Mouse (Mus musculus) small intestine, adult 2 months (tissue): ENCODE data around the gene Zkscan8. TPM values are rescaled to one million over a fixed set of nuclear protein-coding genes. Genes with fewer than 3 reads are reported as not detected.

ENCODE experiments used
- H3K27ac ChIP-seq: fragments of 200-500 bp; 2 replicates; pipeline ENCODE4 v1.5.1; 2012; ENCODE audit warnings: low read depth, low read length, control low read depth, inconsistent platforms; ENCODE audit not compliant: insufficient read depth
- H3K27me3 ChIP-seq: fragments of 200-500 bp; 2 replicates; pipeline ENCODE4 v1.6.1; 2012; ENCODE audit warnings: mild to moderate bottlenecking, moderate library complexity, low read length, inconsistent platforms; ENCODE audit not compliant: control insufficient read depth, insufficient read depth
- H3K36me3 ChIP-seq: fragments of 200-500 bp; 2 replicates; pipeline ENCODE4 v1.6.1; 2012; ENCODE audit warnings: mild to moderate bottlenecking, low read length, control low read depth, inconsistent platforms; ENCODE audit not compliant: control insufficient read depth, insufficient read depth
- H3K4me1 ChIP-seq: fragments of 200-500 bp; 2 replicates; pipeline ENCODE4 v1.6.1; 2012; ENCODE audit warnings: low read length, inconsistent platforms, mixed read lengths; ENCODE audit not compliant: control insufficient read depth, insufficient read depth, insufficient read length
- H3K4me3 ChIP-seq: fragments of 200-500 bp; 2 replicates; pipeline ENCODE4 v1.5.1; 2012; ENCODE audit warnings: low read depth, mild to moderate bottlenecking, control low read depth, inconsistent platforms, low read length, moderate library complexity
- CTCF ChIP-seq: fragments of 200-500 bp; IDR thresholded peaks from 2 replicates; pipeline ENCODE4 v1.5.1; 2012; ENCODE audit warnings: low read depth, mild to moderate bottlenecking, control low read depth, inconsistent platforms, low read length, moderate library complexity, mixed read lengths; ENCODE audit not compliant: insufficient replicate concordance, insufficient read length; ENCODE audit errors: extremely low read depth
- POLR2A ChIP-seq: fragments of 200-500 bp; IDR thresholded peaks from 2 replicates; pipeline ENCODE4 v1.6.1; 2012; ENCODE audit warnings: low read depth, mild to moderate bottlenecking, control low read depth, inconsistent platforms, low read length, moderate library complexity
- WGBS: fragments of 180-500 bp; shearing (Covaris S2); methylation state at CpG from one replicate; pipeline ENCODE4 v1.1.7; 2018; 5-methylcytosine and 5-hydroxymethylcytosine counted together
- polyA plus RNA-seq: library from polyadenylated mRNA; depleted of rRNA; stranded (reverse); fragments of >200 nt; gene quantifications from 2 replicates; pipeline ENCODE4 v1.2.3, GENCODE M21; 2012; rRNA removed

Gene Zkscan8
- 0.66 and 0.79 TPM in 2 replicates for polyA plus RNA-seq

GRCm38 (mm10) chr13:21530781-21531201 lies at the start of gene Zkscan8:
Gene Zkscan8 (minus strand): TSS chr13:21531120.
- TF ChIP-seq CTCF: no peak
- TF ChIP-seq POLR2A: peak; percentile 71
- H3K27ac ChIP-seq: no peak within 1 kb of the TSS
- WGBS: under 1% methylated on average over 39 of the region's 39 CpGs
- H3K4me3 ChIP-seq: peak within 1 kb of the TSS; percentile 89
- no peaks in the 10 kb centered on the region for H3K27me3 ChIP-seq
- no peaks in the 10 kb centered on the region for H3K4me1 ChIP-seq
- H3K36me3 ChIP-seq: peaks cover 3% of the 10 kb centered on the region

GRCm38 (mm10) chr13:21559793-21560192 lies 28.9 kb upstream of the Zkscan8 start, which contains the start of gene Olfr1535:
Gene Olfr1535 (minus strand): TSS chr13:21559893.
- no peaks in the 10 kb centered on the region for H3K27me3 ChIP-seq
- no peak within 1 kb of the TSS for H3K4me3 ChIP-seq
- no peaks in the 10 kb centered on the region for H3K36me3 ChIP-seq
- H3K4me1 ChIP-seq: no peaks in the 10 kb centered on the region
- WGBS: 54% methylated on average over 1 of the region's 1 CpGs
- H3K27ac ChIP-seq: no peak within 1 kb of the TSS
- TF ChIP-seq CTCF (no peak), POLR2A (no peak)

GRCm38 (mm10) chr13:21550416-21551110 lies 19.6 kb upstream of the Zkscan8 start:
- H3K4me1 ChIP-seq: no peaks in the 10 kb centered on the region
- WGBS: 14% methylated on average over 3 of the region's 3 CpGs
- H3K27ac ChIP-seq: no peak overlapping the region
- H3K27me3 ChIP-seq: no peaks in the 10 kb centered on the region
- H3K36me3 ChIP-seq: no peaks in the 10 kb centered on the region
- TF ChIP-seq POLR2A (no peak), CTCF (no peak)
- no peak overlapping the region for H3K4me3 ChIP-seq

GRCm38 (mm10) chr13:21549487-21549886 lies 18.6 kb upstream of the Zkscan8 start:
- TF ChIP-seq POLR2A (no peak), CTCF (no peak)
- Histone ChIP-seq H3K4me1 (no peaks in the 10 kb centered on the region), H3K27me3 (no peaks in the 10 kb centered on the region), H3K27ac (no peak overlapping the region), H3K36me3 (no peaks in the 10 kb centered on the region), H3K4me3 (no peak overlapping the region)
- 90% methylated on average over 3 of the region's 3 CpGs for WGBS

- Histone ChIP-seq H3K4me1 (no peaks in the 10 kb centered on the region), H3K27me3 (no peaks in the 10 kb centered on the region; the same call in 1 of the 2 replicates), H3K27ac (no peak within 1 kb of the TSS), H3K4me3 (no peak within 1 kb of the TSS), H3K36me3 (no peaks in the 10 kb centered on the region)
- TF ChIP-seq POLR2A (no peak), CTCF (no peak)
- WGBS: 56% methylated on average over 1 of the region's 1 CpGs
These were observed 11.8 kb upstream of the Zkscan8 start, which contains the start of gene Olfr1366 for GRCm38 (mm10) chr13:21542708-21543107. Gene Olfr1366 (minus strand): TSS chr13:21542808.

- H3K27ac ChIP-seq: no peak overlapping the region
- TF ChIP-seq POLR2A (no peak), CTCF (no peak)
- H3K4me3 ChIP-seq: no peak overlapping the region
- H3K27me3 ChIP-seq: no peaks in the 10 kb centered on the region
- WGBS: 39% methylated on average over 7 of the region's 7 CpGs
- no peaks in the 10 kb centered on the region for H3K4me1 ChIP-seq
- peaks cover 3% of the 10 kb centered on the region for H3K36me3 ChIP-seq
These were observed 784 bp downstream of the Zkscan8 start for GRCm38 (mm10) chr13:21530136-21530535.

GRCm38 (mm10) chr13:21506221-21506649 lies 24.7 kb downstream of the Zkscan8 start:
- Histone ChIP-seq H3K27me3 (no peaks in the 10 kb centered on the region), H3K4me1 (no peaks in the 10 kb centered on the region), H3K4me3 (peak overlapping the region; percentile 78), H3K27ac (peak overlapping the region; percentile 45; the same call in 1 of the 2 replicates), H3K36me3 (no peaks in the 10 kb centered on the region)
- WGBS: under 1% methylated on average over 21 of the region's 21 CpGs
- TF ChIP-seq CTCF: peak; percentile 14; the same call in 1 of the 2 replicates
- peak; percentile 27; the same call in 1 of the 2 replicates for TF ChIP-seq POLR2A
